Mouse (Mus musculus): ENCODE measurements around the gene Acsbg1. TPM values are rescaled to one million over a fixed set of nuclear protein-coding genes. Genes with fewer than 3 reads are reported as not detected.

Gene Acsbg1
- polyA plus RNA-seq, 1 experiment from 2014 or later: 11.4 TPM

DNA sequence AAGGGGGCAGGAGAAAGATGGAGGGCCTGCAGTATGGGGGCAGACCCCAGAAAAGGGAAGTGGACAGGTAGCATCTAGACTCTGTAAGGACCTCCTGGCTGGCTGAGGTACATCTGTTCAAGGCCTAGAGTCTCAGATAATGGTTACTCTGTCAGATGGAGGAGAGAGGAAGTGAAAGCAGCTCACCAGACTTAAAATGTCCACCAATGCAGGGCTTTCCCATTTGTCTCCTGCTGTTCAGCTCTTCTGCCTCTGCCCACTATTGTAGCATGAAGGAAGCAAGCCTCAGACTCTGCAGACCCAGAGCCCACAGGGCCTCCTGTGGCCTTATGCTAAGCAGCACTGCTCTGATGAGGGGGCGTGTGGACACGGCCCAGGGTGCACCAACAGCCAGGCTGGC lies 106.6 kb downstream of the Acsbg1 start:
- WGBS: 64% methylated on average over 2 of the region's 2 CpGs
- Histone ChIP-seq H3K4me1 (ENCODE audit: control insufficient read depth, insufficient read depth, low read length) (no peaks in the 10 kb centered on the region), H3K9ac (ENCODE audit: low read length) (no peak overlapping the region), H3K9me3 (replicated peaks; ENCODE audit: control insufficient read depth, low read length) (no peaks in the 10 kb centered on the region), H3K27ac (ENCODE audit: low read length) (no peak overlapping the region), H3K36me3 (ENCODE audit: control insufficient read depth, insufficient read depth, low read length) (no peaks in the 10 kb centered on the region), H3K27me3 (ENCODE audit: control insufficient read depth, insufficient read depth, low read length) (peaks cover 6% of the 10 kb centered on the region; the same call in 1 of the 2 replicates), H3K4me3 (replicated peaks; ENCODE audit: low read length) (no peak overlapping the region), H3K4me2 (ENCODE audit: low read depth, low read length) (no peak overlapping the region)
- ATAC-seq (ENCODE audit: insufficient read depth, low FRiP score): no peak

Small RNA genes within 50 kb of the gene (microRNA-seq; reads per million reads assigned to microRNA genes)
- gene Mir5710: not detected

Other genes with a start within 250 kb of the Acsbg1 start
- gene Dmxl2, start 160.2 kb downstream of the Acsbg1 start, polyA plus RNA-seq (2015; fragmentation: Nextera tagmentation; extraction: Ambion mirVana): 3.6 and 4.0 TPM in 2 replicates
- not detected in 2 replicates for gene Sh2d7, start 122.9 kb downstream of the Acsbg1 start, polyA plus RNA-seq (2015; fragmentation: Nextera tagmentation; extraction: Ambion mirVana)
- 7.5 and 8.5 TPM in 2 replicates for gene Cib2, start 101.7 kb downstream of the Acsbg1 start, polyA plus RNA-seq (2015; fragmentation: Nextera tagmentation; extraction: Ambion mirVana)
- gene Idh3a, start 75.5 kb downstream of the Acsbg1 start, polyA plus RNA-seq (2015; fragmentation: Nextera tagmentation; extraction: Ambion mirVana): 112 and 146 TPM in 2 replicates
- 6.2 and 6.5 TPM in 2 replicates for gene Dnaja4, start 37.0 kb upstream of the Acsbg1 start, polyA plus RNA-seq (2015; fragmentation: Nextera tagmentation; extraction: Ambion mirVana)
- gene Wdr61, start 72.6 kb upstream of the Acsbg1 start, polyA plus RNA-seq (2015; fragmentation: Nextera tagmentation; extraction: Ambion mirVana): 148 and 151 TPM in 2 replicates
- 34.3 and 43.5 TPM in 2 replicates for gene Crabp1, start 102.9 kb upstream of the Acsbg1 start, polyA plus RNA-seq (2015; fragmentation: Nextera tagmentation; extraction: Ambion mirVana)
- 28.5 and 31.5 TPM in 2 replicates for gene Ireb2, start 201.9 kb upstream of the Acsbg1 start, polyA plus RNA-seq (2015; fragmentation: Nextera tagmentation; extraction: Ambion mirVana)

Data from stomach, embryonic 16.5 days (tissue).